Mouse (Mus musculus) fibroblast of lung, adult 2 months (primary cell): ENCODE results near the gene Mns1.
A peak's percentile ranks its signal among the peaks of the same experiment; 100 is the strongest.

ENCODE experiments used
- DNase-seq: peaks from one replicate; pipeline ENCODE4 v3.0.0-alpha.2; 2011; ENCODE audit warnings: low read depth

Gene Mns1

DNA sequence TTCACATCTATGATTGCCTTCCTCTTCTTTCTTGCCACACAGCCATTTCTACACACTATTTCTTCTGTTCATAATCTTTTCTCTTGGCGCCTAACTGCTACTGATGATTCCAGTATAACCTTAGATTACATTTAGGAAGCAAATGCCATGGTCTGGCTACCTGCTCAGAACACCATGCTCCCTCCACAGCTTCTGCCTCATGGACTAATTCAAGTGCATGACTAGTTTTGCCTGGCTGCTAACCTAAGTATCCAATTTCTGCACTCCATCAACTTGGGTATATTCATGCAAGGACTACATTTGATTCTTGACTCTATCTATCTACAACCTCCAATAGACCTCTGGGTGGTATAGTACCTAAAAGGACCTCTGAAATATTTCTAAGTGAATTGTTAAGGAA lies 32.0 kb downstream of the Mns1 start:
- no peak for DNase-seq

DNA sequence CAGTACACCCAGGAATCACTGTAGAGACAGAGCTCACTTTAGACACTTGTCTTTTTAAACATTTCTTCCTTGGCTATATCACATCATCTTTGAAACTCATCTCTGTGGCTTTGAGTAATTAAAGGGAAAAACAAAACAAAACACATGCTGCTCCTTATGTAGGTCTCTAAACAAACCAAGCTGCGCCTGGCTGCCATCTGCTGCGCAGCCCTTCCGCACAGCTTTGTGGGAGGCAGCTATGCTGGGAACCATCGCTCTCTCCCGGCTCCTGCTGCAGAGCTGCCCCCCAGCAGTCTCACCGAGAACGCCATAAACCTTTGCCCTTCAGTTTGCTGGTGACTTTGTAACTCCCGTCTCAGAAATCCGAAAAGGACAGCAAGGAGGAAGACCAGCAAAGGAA lies 37.7 kb downstream of the Mns1 start:
- DNase-seq: no peak

DNA sequence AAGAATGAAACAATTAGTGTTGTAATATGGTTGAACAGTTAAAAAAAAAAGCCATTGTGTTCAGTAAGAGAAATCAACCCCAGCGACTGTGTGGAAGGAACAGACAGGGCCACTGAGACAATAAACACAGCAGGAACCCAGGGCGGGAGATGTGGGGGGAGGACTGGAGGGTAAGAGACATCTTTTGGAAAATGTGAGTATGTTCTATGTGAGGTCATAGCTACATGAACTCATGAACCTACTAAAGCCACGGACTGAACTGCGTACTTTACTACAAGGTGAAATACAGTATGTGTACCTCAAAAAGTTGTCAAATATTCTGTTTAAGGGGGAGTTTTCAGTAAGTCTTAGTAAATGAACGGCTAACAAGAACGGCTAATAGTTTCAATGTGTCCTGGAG lies 39.5 kb downstream of the Mns1 start:
- no peak for DNase-seq

DNA sequence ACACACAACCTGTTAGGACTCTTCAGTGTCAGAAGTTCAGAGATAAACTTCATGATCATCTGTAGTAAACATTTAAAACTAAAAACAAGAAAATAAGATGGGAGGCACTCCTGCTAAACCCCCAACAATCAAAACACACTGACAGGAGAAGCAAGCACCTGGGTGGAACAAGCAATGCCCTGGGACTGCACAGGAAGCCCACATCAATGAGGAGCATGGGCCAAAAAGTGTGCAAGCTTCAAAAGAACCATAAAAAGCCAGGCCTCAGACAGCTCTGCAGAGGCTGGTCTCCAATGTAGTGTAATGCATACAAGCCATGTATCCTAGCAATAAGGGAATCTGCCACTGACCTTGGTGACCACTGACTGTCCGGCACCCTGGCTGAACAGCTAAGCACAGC lies 41.5 kb downstream of the Mns1 start:
- no peak for DNase-seq

DNA sequence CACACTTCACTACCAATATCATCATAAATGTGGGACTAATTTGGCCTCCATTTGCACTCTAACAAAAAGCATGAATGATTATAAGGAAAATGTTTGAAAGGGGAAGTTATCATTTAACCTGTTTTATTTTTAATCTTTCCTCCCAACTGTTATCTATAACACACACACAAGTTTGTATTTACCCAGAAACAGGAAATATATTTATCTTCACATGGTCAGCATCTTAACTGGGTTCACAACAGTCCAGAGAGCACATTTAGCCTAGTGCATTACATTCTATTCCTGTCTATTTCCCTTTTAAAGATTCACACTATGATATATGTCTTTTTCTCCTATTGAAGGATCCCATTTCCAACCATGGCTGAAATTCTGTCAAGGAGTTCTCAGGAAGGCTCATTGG lies 50.7 kb downstream of the Mns1 start:
- no peak for DNase-seq

DNA sequence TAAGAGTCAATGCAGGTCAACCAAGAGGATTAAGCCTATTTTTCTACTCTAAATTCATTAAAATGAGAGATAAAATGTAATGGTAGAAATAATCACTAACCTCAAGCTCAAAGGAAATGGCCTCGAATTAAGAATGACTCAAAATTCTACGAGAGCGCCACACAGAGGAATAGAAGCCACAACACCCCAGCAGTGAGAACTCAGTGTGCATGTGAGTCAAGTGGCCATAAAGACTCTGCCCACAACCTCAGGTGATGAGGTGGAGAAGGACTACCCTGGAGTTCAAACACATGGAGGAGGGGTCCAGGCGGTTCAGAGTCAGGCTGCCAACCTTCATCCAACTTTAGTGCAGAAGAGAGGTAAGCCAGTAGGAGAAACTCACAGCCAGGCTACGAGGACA lies 51.3 kb downstream of the Mns1 start:
- DNase-seq: no peak

DNA sequence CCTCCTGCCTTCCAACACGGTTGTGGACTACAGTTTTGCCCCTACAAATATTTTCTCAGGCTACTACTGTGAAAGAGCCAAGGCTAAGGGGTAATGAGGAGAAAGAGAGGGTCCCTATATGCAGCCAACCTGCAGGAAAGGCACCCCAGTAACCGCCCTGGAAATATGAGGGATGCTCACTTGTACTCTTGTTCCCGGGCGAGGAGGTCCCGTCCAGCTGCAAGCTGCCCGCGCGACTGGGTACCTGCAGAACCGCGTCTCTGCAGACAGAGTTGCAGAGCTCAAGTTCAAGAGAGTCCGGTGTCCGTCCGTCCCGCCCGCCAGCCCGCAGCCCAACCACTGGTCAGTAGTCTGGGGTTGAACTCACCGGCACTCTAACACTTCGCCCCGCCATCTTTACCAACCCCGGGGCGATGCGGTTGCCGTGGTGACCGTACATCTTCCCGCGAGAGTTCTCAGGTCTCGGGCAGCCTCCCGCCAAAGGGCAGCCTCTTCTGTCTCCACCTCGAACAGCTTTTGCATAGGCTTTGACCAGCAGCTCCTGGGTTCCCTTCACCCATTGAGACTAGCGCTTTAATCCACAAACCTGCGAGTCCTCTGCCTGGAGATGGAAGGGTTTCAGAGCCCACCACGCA lies 53.9 kb downstream of the Mns1 start:
- DNase-seq: peak; percentile 82

DNA sequence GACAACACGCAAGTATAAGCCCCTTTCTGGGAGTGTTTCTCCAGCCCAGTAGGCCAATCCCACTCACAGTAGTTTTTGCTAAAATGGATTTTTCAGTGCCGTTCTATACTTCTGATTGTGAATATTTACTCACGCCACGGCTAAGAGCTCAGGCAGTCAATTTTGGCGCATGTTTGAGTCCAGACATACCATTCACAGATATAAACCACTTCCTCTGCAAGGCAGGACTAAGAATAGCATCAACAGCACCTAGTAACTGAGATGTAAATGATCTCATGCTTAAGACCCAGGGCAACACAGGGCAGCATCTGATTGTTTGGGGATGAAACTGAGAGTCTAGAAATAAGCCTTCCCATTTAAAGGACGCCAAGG lies 54.4 kb downstream of the Mns1 start, which contains the start of gene Tex9:
Tex9 (minus strand) TSS at position 19 of the 372 bp plus-strand sequence.
- no peak for DNase-seq

DNA sequence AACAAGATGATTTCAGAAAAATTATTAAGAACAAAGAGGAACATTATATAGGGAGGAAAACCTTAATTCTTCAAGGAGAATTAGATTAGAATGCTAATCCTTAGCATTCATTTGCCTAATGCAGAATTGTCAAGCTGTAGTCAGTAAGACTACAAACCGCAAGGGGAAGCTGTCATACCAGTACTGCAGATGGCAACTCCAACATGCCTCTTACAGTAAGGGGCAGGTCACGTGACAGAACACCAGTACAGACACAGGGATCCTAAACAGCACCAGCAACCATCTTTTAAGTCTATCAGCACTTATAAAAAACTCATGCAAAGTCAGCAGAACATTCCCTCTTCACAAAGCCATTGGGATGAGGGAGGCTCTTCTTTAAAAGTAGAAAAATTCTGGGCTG lies 55.7 kb downstream of the Mns1 start:
- DNase-seq: no peak

DNA sequence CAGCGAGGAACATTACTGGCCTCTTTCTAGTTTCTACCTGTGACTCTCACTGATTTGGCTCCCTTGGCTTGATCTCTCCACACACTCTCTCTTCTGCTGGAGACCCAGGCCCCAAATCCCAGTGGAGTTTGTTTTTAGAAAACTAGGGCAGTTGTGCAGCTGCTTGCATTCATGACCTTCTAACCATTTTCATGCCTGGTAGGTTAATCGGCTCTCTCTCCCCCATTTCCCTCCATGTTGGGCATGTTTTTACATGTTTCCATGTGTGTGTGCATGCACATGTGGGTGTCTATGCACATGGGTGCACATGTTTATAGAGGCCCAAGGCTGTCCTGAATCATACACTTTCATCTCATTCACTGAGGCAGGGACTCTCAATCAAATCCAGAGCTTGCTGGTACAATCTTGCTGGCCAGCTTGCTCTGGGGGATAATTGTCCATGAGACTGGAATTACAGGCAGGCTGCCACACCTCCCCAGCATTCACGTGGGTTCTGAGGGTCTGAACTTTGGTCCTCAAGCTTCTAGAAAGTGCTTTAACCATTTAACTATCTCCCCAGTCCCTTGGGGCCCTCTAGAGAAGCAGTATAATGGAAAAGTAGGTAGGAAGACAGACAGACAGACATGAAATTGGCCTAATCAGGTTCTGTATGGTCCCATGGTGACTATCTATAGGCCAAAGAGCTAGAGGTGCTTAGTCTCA lies 56.3 kb downstream of the Mns1 start:
- DNase-seq: no peak

DNA sequence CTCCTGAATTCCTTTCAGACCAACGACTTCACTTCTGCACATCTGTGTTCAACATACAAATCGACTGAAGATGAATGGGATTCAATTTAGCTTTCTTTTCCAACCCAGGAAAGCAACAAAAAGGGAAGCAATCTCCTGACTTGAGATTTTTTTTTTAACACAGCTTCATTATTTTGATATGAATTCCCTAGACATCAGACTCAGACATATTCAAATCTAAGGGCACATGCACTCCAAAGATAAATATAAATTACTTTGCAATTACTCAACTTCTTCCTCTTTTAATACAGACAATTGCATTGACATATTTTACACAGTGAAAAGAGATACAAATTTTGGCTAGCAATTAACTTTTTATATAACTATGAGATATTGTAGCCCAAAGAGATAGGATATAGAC lies 58.9 kb downstream of the Mns1 start:
- no peak for DNase-seq

DNA sequence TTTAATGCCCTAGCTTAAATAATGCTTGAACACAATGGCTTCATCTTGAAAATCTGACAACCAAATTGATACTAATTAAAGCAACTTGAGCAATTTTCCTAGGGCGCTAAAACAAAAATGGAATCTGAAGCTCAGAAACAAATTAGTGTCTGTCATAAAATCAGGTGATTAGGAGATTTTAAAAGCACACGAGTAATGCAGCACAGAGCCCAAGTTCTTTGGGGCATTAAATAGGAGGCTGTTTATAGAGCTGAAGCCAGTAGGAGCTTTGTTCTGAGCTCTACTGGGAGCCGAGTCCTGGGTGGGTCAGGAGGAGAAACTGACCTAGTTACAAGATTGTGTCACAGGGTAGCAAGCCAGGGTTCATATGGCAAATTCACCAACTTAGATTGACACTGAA lies 59.4 kb downstream of the Mns1 start:
- DNase-seq: no peak
